Mouse (Mus musculus) liver, postnatal 0 days (tissue): Measurements from ENCODE around the gene Ehd4. TPM values are rescaled to one million over a fixed set of nuclear protein-coding genes. Genes with fewer than 3 reads are reported as not detected.

Experiments used
- ATAC-seq: fragments of 200-750 bp; cut with Nextera tagmentation; 2 replicates; pipeline ENCODE4 v1.8.0; 2017; ENCODE audit warnings: mild to moderate bottlenecking, moderate library complexity
- DNase-seq: peaks from one replicate; pipeline ENCODE4 v3.0.0-alpha.2; 2016
- H3K27ac ChIP-seq: fragments of 300-500 bp; sonication (generic); 2 replicates; pipeline ENCODE4 v1.5.1; 2014; ENCODE audit warnings: antibody characterized with exemption, moderate library complexity, mild to moderate bottlenecking, low read depth
- H3K27me3 ChIP-seq: fragments of 300-500 bp; sonication (generic); 2 replicates; pipeline ENCODE4 v1.6.1; 2014; ENCODE audit warnings: low read length, control low read depth, mixed read lengths; ENCODE audit not compliant: insufficient read depth
- H3K36me3 ChIP-seq: fragments of 300-500 bp; sonication (generic); replicated peaks from 2 replicates; pipeline ENCODE4 v1.6.1; 2014; ENCODE audit warnings: mild to moderate bottlenecking, control low read depth, low read length, moderate library complexity, mixed read lengths; ENCODE audit not compliant: insufficient read depth
- H3K4me1 ChIP-seq: fragments of 300-500 bp; sonication (generic); 2 replicates; pipeline ENCODE4 v1.6.1; 2014; ENCODE audit warnings: antibody characterized with exemption, mild to moderate bottlenecking, control low read depth; ENCODE audit not compliant: insufficient read depth
- H3K4me2 ChIP-seq: fragments of 300-500 bp; sonication (generic); 2 replicates; pipeline ENCODE4 v1.6.1; 2014; ENCODE audit warnings: low read depth, mild to moderate bottlenecking, low read length, moderate library complexity, mixed read lengths
- H3K4me3 ChIP-seq: fragments of 300-500 bp; sonication (generic); 2 replicates; pipeline ENCODE4 v1.5.1; 2014; ENCODE audit warnings: low read depth, low read length
- H3K9ac ChIP-seq: fragments of 300-500 bp; sonication (generic); replicated peaks from 2 replicates; pipeline ENCODE4 v1.6.1; 2014; ENCODE audit warnings: mild to moderate bottlenecking, moderate library complexity
- H3K9me3 ChIP-seq: fragments of 300-500 bp; sonication (generic); 2 replicates; pipeline ENCODE4 v1.6.1; 2016; ENCODE audit warnings: mild to moderate bottlenecking, control low read depth, low read length, mixed read lengths
- CTCF ChIP-seq: sonication (generic); IDR thresholded peaks from 2 replicates; pipeline ENCODE4 v1.5.1; 2016; ENCODE audit warnings: antibody characterized with exemption, low read depth
- EP300 ChIP-seq: IDR thresholded peaks from 2 replicates; pipeline ENCODE4 v1.6.1; 2016; ENCODE audit warnings: antibody characterized with exemption, low read depth, mild to moderate bottlenecking
- WGBS: fragments of 180-500 bp; shearing (Covaris S2); extraction: QIAGEN DNeasy Blood & Tissue Kit; methylation state at CpG from one replicate; pipeline ENCODE4 v1.1.7; 2014; ENCODE audit not compliant: insufficient replicate concordance; 5-methylcytosine and 5-hydroxymethylcytosine counted together
- polyA plus RNA-seq: library from polyadenylated mRNA; unstranded; fragments of >200 nt; fragmentation: Nextera tagmentation; extraction: Ambion mirVana; gene quantifications from 2 replicates; pipeline ENCODE4 v1.2.1, GENCODE M21; 2015

Ehd4 gene
- polyA plus RNA-seq, 1 experiment from 2014 or later: 29.2 TPM

DNA sequence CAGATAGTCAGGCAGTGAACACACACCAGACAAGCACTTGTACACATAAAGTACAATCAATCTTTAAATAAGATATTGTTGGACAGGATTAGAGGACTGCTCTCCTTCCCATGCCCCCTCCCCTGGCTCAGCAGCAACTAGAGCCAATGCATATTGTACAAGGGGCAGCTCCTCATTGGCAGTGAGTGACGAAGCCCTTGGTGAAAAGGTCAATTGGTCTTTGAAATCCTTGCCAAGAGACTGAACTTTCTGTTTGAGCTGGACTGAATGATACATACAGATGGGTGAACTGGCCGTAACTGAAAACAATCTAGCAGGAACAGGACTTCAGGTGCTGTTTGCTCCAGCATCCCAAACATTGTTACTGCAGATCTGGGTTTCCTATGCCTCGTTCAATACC lies 67.0 kb downstream of the Ehd4 start:
- Histone ChIP-seq H3K4me3 (no peak overlapping the region), H3K27me3 (no peaks in the 10 kb centered on the region), H3K4me2 (no peak overlapping the region), H3K9ac (no peak overlapping the region), H3K4me1 (0 out of 2 replicates have a peak, but pooled peaks cover 2% of the 10 kb centered on the region), H3K36me3 (peaks cover 8% of the 10 kb centered on the region; the same call in 1 of the 2 replicates), H3K27ac (no peak overlapping the region), H3K9me3 (no peaks in the 10 kb centered on the region)
- DNase-seq (no peak), ATAC-seq (peak; percentile 56)
- TF ChIP-seq CTCF (no peak), EP300 (no peak)
- WGBS: 65% methylated on average over 3 of the region's 3 CpGs

DNA sequence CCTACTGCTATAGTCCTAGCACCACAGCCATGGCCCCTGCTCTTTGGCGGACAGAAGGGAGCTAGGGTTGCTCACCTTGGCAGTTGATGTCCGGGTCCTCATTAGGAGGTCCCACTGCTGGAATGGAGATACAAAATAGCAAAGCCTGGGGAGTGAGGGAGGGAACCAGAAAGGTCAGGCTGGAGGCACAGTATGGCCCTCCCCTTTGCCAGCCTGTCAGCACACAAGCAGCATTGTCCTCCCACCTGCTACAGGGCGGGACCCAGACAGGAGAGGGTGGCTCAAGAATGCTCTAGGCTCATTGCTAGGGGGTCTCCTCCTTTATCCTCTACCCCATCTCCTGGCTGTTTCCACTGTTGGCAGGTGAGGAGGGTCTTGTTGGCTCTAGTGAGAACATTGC lies 68.4 kb downstream of the Ehd4 start:
- Histone ChIP-seq H3K9me3 (no peaks in the 10 kb centered on the region), H3K4me1 (0 out of 2 replicates have a peak, but pooled peaks cover 2% of the 10 kb centered on the region), H3K36me3 (peaks cover 4% of the 10 kb centered on the region; the same call in 1 of the 2 replicates), H3K27me3 (no peaks in the 10 kb centered on the region), H3K27ac (no peak overlapping the region), H3K4me2 (no peak overlapping the region), H3K9ac (no peak overlapping the region), H3K4me3 (no peak overlapping the region)
- ATAC-seq (no peak), DNase-seq (no peak)
- TF ChIP-seq EP300 (no peak), CTCF (no peak)
- WGBS: 81% methylated on average over 3 of the region's 3 CpGs

DNA sequence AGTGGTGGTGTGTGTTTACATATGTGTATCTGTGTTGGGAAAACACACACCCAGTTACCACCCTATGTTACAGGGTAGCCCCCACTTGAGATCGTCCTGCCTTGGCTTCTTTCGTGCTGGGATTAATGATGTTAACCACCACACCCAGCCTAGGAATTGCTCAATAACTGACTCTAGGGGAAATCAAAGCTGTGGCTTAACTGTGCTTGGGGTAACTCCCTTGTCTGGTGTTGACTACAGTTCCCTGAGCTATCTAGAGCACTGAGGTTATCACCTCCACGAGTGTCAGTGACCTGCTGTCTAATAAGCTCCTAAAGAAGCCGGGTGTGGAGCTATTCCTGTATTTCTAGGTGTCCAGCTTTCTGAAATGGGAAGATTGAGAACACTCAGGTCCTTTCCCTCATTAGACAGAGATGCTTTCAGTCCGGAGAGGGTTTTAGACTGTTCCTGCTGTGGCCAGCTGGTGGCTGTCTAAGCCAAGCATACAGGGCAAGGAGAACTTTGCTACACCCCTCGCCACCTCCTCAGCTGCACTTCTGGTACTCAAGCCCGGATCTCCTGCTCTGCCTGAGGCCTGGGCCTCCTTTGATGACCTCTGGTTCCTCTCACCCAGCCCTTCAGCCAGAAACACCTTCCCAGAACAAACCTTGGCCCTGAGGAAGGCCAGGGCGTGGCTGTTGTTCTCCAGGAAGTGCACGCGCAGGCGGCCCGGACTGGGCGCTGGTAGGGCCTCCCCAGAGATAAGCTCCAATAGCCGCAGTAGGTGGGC lies 69.6 kb downstream of the Ehd4 start:
- no peak overlapping the region for H3K4me3 ChIP-seq
- H3K4me2 ChIP-seq: no peak overlapping the region
- ATAC-seq (no peak), DNase-seq (peak; percentile 30)
- no peaks in the 10 kb centered on the region for H3K9me3 ChIP-seq
- H3K36me3 ChIP-seq: 0 out of 2 replicates have a peak, but pooled peaks cover 4% of the 10 kb centered on the region
- no peak for TF ChIP-seq EP300
- TF ChIP-seq CTCF: peak; percentile 68
- no peaks in the 10 kb centered on the region for H3K27me3 ChIP-seq
- H3K9ac ChIP-seq: no peak overlapping the region
- 42% methylated on average over 14 of the region's 14 CpGs for whole genome bisulfite sequencing
- no peak overlapping the region for H3K27ac ChIP-seq
- H3K4me1 ChIP-seq: 0 out of 2 replicates have a peak, but pooled peaks cover 2% of the 10 kb centered on the region

DNA sequence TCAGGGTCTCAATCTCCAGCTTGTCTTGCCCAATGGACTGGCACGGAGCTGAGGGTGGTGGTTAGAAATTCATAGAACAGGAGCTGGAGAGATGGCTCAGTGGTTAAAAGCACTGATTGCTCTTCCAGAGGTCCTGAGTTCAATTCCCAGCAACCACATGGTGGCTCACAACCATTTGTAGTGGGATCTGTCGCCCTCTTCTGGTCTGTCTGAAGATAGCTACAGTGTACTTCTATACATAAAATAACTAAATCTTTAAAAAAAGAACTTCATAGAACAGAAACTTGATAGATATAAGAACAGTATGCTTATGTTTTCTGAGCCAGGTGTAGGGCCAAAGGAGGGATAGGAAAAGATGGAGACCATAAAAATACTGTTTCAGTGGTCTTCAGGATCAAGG lies 72.0 kb downstream of the Ehd4 start:
- Histone ChIP-seq H3K4me3 (no peak overlapping the region), H3K36me3 (no peaks in the 10 kb centered on the region), H3K27ac (no peak overlapping the region), H3K9me3 (no peaks in the 10 kb centered on the region), H3K4me1 (0 out of 2 replicates have a peak, but pooled peaks cover 2% of the 10 kb centered on the region), H3K27me3 (no peaks in the 10 kb centered on the region), H3K9ac (no peak overlapping the region), H3K4me2 (no peak overlapping the region)
- no peak for TF ChIP-seq CTCF
- no peak for TF ChIP-seq EP300
- WGBS: 67% methylated on average over 2 of the region's 2 CpGs
- DNase-seq (no peak), ATAC-seq (no peak)

DNA sequence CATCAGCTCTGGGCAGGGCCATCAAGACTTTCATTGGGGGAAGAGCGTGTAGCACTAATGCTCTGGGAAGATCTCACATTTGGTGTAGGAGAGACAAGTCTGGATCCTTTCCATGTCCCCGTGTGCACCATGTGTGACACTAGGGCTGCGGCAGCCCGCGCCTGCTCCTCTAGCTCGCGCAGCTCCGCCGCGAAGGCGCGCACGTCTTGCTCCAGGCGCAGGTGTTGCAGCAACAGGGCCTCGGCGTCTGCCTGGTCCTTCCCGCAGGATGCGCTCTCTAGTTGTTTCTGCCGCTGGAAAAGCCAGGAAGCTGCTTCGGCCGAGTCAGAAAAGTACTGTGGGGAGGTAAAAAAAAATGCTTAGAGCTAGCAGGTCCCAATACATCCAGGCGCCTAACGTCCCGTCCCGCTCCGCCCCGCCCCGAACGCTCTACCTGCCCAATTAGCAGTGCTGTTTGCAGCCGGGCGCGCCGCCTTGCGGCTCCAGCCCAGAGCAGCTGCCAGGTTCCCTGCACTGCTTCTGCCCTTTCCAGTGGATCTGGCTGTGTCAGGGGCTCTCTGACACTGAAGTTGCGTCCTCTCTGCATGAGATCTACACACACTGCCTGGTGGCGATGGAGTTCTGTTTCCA lies 78.2 kb downstream of the Ehd4 start:
- TF ChIP-seq CTCF (peak; percentile 65), EP300 (no peak)
- 7% methylated on average over 36 of the region's 36 CpGs for WGBS
- H3K4me2 ChIP-seq: peak overlapping the region; percentile 63
- DNase-seq (peak; percentile 72), ATAC-seq (peak; percentile 73)
- H3K27me3 ChIP-seq: peaks cover 14% of the 10 kb centered on the region
- H3K4me3 ChIP-seq: peak overlapping the region; percentile 26; the same call in 1 of the 2 replicates
- no peak overlapping the region for H3K27ac ChIP-seq
- no peaks in the 10 kb centered on the region for H3K9me3 ChIP-seq
- H3K4me1 ChIP-seq: no peaks in the 10 kb centered on the region
- no peak overlapping the region for H3K9ac ChIP-seq
- no peaks in the 10 kb centered on the region for H3K36me3 ChIP-seq

DNA sequence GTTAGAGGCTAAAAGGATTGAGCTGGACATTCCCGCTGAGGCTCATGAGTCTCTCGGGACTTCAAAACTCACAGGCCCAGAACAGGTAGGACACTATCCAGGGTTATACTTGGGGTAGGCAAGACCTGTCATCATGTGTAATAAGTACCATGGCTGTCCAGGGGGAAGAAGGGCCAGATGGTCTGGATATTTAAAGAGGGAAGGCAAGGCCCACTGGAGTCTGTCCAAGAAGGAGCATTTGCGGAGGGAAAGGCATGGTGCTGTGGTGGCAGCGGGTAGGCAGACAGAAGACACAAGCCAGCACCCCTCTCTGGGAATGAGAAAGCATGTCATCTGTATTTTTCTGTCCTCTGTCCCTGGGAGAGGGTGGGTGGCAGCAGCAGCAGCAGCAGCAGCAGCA lies 80.3 kb downstream of the Ehd4 start:
- no peak overlapping the region for H3K4me2 ChIP-seq
- no peaks in the 10 kb centered on the region for H3K9me3 ChIP-seq
- no peak overlapping the region for H3K9ac ChIP-seq
- H3K36me3 ChIP-seq: no peaks in the 10 kb centered on the region
- H3K27ac ChIP-seq: no peak overlapping the region
- TF ChIP-seq CTCF (no peak), EP300 (no peak)
- H3K27me3 ChIP-seq: peaks cover 14% of the 10 kb centered on the region
- DNase-seq: no peak
- no peaks in the 10 kb centered on the region for H3K4me1 ChIP-seq
- H3K4me3 ChIP-seq: no peak overlapping the region
- 83% methylated on average over 4 of the region's 4 CpGs for WGBS
- ATAC-seq: no peak
